Mouse (Mus musculus) R1 (cell line): ENCODE measurements around the gene Cisd1.
"Not testable (repeated sequence)": the region's sequence is repeated elsewhere in the genome, so short reads cannot be mapped to it uniquely, and the experiment has no call there.

ENCODE experiments used
- DNase-seq: peaks from one replicate; pipeline ENCODE4 v3.0.0-alpha.2; 2018; ENCODE audit warnings: low read depth, low spot score

Gene Cisd1

GRCm38 (mm10) chr10:71344579-71345143 lies at the start of gene Cisd1:
TSS of gene Cisd1 (minus strand) at chr10:71344954.
- peak; percentile 93 for DNase-seq

GRCm38 (mm10) chr10:71389311-71389710 lies 44.6 kb upstream of the Cisd1 start:
- DNase-seq = no peak

- no peak for DNase-seq
Observed at GRCm38 (mm10) chr10:71384159-71385044, 39.6 kb upstream of the Cisd1 start.

- not testable (repeated sequence) for DNase-seq
Observed at GRCm38 (mm10) chr10:71383552-71383924, 38.8 kb upstream of the Cisd1 start.

- DNase-seq = no peak
Observed at GRCm38 (mm10) chr10:71382858-71383551, 38.3 kb upstream of the Cisd1 start.

- peak; percentile 45 for DNase-seq
Observed at GRCm38 (mm10) chr10:71382109-71382508, 37.4 kb upstream of the Cisd1 start.

GRCm38 (mm10) chr10:71381471-71382033 lies 36.8 kb upstream of the Cisd1 start:
- peak; percentile 89 for DNase-seq

- no peak for DNase-seq
Observed at GRCm38 (mm10) chr10:71380406-71380805, 35.7 kb upstream of the Cisd1 start.

- no peak for DNase-seq
Observed at GRCm38 (mm10) chr10:71376014-71376413, 31.3 kb upstream of the Cisd1 start.

GRCm38 (mm10) chr10:71373706-71374105 lies 29.0 kb upstream of the Cisd1 start:
- DNase-seq = no peak

GRCm38 (mm10) chr10:71371881-71372280 lies 27.1 kb upstream of the Cisd1 start:
- DNase-seq = no peak

GRCm38 (mm10) chr10:71369466-71369865 lies 24.7 kb upstream of the Cisd1 start:
- no peak for DNase-seq

GRCm38 (mm10) chr10:71368128-71368940 lies 23.6 kb upstream of the Cisd1 start:
- DNase-seq = no peak

GRCm38 (mm10) chr10:71363858-71364257 lies 19.1 kb upstream of the Cisd1 start:
- no peak for DNase-seq

- DNase-seq = no peak
Observed at GRCm38 (mm10) chr10:71363440-71363839, 18.7 kb upstream of the Cisd1 start.

GRCm38 (mm10) chr10:71361836-71362562 lies 17.2 kb upstream of the Cisd1 start:
- peak; percentile 49 for DNase-seq

GRCm38 (mm10) chr10:71361044-71361443 lies 16.3 kb upstream of the Cisd1 start:
- no peak for DNase-seq

- DNase-seq = no peak
Observed at GRCm38 (mm10) chr10:71354947-71355346, 10.2 kb upstream of the Cisd1 start.

- DNase-seq = no peak
Observed at GRCm38 (mm10) chr10:71353850-71354249, 9.1 kb upstream of the Cisd1 start.

GRCm38 (mm10) chr10:71351301-71351700 lies 6.5 kb upstream of the Cisd1 start:
- DNase-seq = no peak

GRCm38 (mm10) chr10:71349290-71349689 lies 4.5 kb upstream of the Cisd1 start:
- no peak for DNase-seq
